Mouse (Mus musculus) bone marrow macrophage, adult 2 months (primary cell): ENCODE measurements at regions not wholly inside any gene's neighbourhood (a gene's known extent, or its start where the extent isn't known, plus 50 kb on each side); places are given as distances from the start of the nearest gene placed in this dataset.

Experiments used
- H3K27ac ChIP-seq: 2 replicates; pipeline ENCODE4 v1.5.1; 2012; ENCODE audit warnings: low read depth, low read length; ENCODE audit not compliant: insufficient read depth
- H3K4me1 ChIP-seq: 2 replicates; pipeline ENCODE4 v1.6.1; 2012; ENCODE audit warnings: low read length; ENCODE audit not compliant: control insufficient read depth, insufficient read depth
- H3K4me3 ChIP-seq: 2 replicates; pipeline ENCODE4 v1.5.1; 2012; ENCODE audit warnings: mild to moderate bottlenecking, low read length, moderate library complexity; ENCODE audit not compliant: insufficient read depth
- CTCF ChIP-seq: IDR thresholded peaks from 2 replicates; pipeline ENCODE4 v1.5.1; 2012; ENCODE audit warnings: low read depth, mild to moderate bottlenecking, low read length, moderate library complexity
- POLR2A ChIP-seq: IDR thresholded peaks from 2 replicates; pipeline ENCODE4 v1.6.1; 2012; ENCODE audit warnings: mild to moderate bottlenecking, low read depth, low read length, borderline replicate concordance

DNA sequence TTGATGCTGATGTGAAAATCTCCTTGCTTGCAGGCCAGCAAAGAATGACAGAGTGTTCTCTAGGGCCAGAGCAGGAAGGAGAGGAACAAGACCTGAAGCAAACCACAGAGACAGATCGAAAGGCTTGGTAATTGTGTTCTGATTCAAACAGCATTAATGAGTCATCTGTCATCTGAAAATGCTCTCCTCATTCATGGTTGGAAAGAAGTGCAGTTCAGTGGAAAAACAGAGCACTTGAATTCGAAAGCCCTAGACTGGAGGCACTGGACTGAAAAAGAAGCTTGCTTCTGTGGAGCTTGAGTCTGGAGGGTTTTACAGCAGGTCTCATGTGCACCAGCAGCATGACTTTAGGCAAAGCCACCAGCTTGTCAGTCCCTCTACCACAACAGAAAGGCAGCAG, 374.3 kb upstream of the B430305J03Rik start:
- TF ChIP-seq POLR2A: no peak
- no peak for TF ChIP-seq CTCF
- H3K27ac ChIP-seq: no peak overlapping the region
- no peaks in the 10 kb centered on the region for H3K4me1 ChIP-seq
- H3K4me3 ChIP-seq: no peak overlapping the region

DNA sequence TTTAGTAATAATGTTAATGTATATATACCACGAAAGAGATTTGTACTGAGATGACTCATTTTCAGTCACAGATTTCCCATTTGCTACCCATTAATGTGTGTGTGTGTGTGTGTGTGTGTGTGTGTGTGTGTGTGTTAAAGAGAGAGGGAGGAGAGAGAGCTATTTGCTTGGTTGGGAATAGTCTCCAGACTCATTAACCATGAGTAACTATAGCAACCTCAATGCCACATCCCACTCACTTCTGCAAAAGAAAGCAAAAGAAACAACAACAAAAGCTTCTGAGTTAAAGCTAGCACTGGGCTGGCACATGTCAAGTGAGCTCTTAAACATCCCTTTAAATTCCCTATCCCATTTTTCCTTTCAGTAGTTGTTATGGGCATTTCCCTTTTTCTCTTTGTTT, 372.8 kb upstream of the B430305J03Rik start:
- H3K4me3 ChIP-seq: no peak overlapping the region
- H3K27ac ChIP-seq: no peak overlapping the region
- no peaks in the 10 kb centered on the region for H3K4me1 ChIP-seq
- TF ChIP-seq POLR2A (no peak), CTCF (no peak)

DNA sequence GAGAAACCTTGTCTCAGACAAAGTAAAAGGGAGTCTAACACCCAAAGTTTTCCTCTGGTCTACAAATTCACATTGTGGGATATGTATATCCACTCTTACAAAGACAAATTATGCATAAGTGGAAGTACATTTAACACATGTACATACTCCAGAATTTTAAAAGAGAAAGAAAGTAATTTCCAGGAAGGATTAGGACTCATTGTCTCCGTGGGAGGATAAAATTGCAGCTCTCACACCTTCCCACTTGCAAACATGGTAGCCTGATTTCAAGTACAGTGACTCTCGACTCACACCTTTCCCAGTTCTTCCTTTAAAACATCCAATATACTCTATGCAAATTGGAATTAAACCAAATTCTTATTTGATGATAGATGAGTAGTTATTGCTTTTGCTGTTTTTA, 351.0 kb upstream of the B430305J03Rik start:
- TF ChIP-seq POLR2A (no peak), CTCF (no peak)
- H3K27ac ChIP-seq: no peak overlapping the region

DNA sequence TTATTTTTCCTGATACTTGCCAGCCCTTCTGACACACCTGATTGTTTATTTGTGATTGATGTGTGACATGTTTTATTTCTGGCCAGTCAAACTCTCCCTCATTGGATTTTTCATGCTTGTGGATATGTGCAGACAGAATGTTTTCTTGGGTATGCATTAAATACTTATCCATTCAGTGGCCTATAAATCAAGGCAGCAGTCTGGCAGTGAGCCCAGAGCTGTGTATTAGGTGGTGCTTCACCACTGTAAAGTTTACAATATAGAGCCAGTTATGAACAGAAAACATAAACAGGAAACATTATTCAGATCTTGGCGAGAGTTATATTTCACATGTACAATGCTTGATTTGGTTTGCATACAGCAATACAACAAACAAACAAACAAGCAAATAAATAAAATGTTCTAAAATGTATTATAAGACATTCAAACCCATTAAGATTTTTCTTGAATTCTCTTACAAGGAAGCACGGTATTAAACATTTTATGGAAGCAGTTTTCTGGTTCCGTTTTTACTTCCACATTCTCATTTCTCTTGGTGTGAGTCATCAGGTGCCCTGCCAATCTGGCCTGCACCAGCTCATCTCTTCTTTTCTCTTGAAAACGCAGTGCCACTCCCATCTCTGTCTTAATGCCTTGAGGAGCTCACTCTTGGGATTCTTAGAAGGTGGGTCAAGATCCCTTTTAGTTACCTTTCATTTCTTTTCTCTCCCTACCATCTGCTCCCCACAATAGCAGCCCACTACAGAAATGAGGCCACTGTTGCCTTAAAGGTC, 322.4 kb upstream of the B430305J03Rik start:
- Histone ChIP-seq H3K27ac (peak overlapping the region; percentile 42; the same call in 1 of the 2 replicates), H3K4me1 (peaks cover 9% of the 10 kb centered on the region), H3K4me3 (no peak overlapping the region)
- TF ChIP-seq CTCF (no peak), POLR2A (no peak)

More for the DNA sequence above, 351.0 kb upstream of the B430305J03Rik start:
- Histone ChIP-seq H3K4me3 (no peak overlapping the region), H3K4me1 (no peaks in the 10 kb centered on the region)

DNA sequence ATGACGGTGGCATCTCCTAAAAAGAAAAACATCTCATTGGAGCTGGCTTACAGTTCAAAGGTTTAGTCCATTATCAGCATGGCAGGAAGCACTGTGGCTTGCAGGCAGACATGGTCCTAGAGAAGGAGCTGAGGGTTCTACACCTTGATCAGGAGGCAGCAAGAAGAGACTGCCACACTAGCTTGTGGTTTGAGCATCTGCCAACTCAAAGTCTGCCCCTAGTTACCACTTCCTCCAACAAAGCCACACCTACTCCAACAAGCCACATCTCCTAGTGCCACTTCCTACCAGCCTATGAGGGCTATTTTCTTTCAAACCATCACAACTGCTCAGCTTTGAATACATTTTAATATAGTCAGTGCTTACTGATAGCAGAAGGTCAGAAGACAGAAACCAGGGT, 305.1 kb upstream of the B430305J03Rik start:
- TF ChIP-seq CTCF (no peak), POLR2A (no peak)
- no peaks in the 10 kb centered on the region for H3K4me1 ChIP-seq
- no peak overlapping the region for H3K4me3 ChIP-seq
- no peak overlapping the region for H3K27ac ChIP-seq

DNA sequence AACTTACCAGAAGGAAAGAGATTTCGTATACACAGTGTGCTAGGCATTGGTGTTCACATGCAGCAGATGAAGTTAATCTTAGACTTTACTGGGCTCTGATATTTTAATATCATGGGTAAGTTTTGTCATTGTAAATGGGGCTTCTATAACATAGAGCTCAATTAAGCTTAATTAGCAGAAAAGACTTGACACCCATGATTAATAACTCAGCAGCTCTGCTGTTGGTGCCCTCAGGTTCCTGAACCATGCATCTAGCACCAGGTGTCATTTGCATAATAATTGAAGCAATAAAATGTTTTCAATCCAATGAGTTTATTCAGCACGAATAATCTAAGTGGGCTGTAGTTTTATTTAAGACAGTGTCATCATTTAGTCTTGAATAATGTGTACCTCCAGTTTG, 290.4 kb upstream of the B430305J03Rik start:
- TF ChIP-seq POLR2A (no peak), CTCF (no peak)
- H3K27ac ChIP-seq: no peak overlapping the region
- peaks cover 2% of the 10 kb centered on the region; the same call in 1 of the 2 replicates for H3K4me1 ChIP-seq
- H3K4me3 ChIP-seq: no peak overlapping the region

DNA sequence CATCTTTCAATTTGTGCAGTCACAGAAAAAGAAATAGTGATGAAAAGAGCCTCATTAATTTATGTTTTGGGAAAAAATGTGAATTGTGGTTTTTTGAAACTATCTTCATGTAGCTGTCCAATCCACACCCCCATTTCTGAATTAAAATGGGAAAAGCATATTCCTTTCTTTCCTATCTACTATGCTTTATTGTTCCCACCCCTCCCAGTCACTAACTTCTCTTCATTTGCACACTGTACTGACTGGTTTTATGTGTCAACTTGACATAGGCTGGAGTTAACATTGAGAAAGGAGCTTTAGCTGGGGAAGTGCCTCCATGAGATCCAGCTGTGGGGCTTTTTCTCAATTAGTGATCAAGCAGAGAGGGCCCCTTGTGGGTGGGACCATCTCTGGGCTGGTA, 262.8 kb upstream of the B430305J03Rik start:
- Histone ChIP-seq H3K4me1 (no peaks in the 10 kb centered on the region), H3K4me3 (no peak overlapping the region), H3K27ac (no peak overlapping the region)
- TF ChIP-seq CTCF: no peak
- no peak for TF ChIP-seq POLR2A

DNA sequence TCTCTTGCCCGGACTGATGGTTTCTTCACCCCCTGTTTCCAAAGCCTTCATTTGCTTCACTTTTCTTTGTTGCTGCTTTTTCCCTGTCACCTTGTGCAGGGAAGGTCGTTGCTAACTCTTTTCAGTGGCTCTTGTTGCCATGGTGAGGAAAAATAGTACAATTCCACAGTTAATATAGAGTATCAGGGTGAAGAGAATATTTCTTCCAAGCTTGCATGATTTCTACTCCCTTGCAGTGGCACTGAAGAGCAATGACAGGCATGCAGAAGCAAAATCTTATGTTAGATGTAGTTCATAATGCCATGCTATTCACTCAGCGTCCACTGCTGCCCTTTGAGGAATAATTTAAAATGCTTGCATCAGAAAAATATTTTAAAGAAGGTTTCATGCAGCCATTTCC, 262.3 kb upstream of the B430305J03Rik start:
- TF ChIP-seq CTCF (no peak), POLR2A (no peak)
- no peak overlapping the region for H3K27ac ChIP-seq
- no peaks in the 10 kb centered on the region for H3K4me1 ChIP-seq
- H3K4me3 ChIP-seq: no peak overlapping the region

- H3K4me1 ChIP-seq: no peaks in the 10 kb centered on the region
- H3K4me3 ChIP-seq: no peak overlapping the region
- TF ChIP-seq CTCF (no peak), POLR2A (no peak)
- H3K27ac ChIP-seq: no peak overlapping the region
These were observed 258.3 kb upstream of the B430305J03Rik start for GRCm38 (mm10) chr3:61623954-61624487.

DNA sequence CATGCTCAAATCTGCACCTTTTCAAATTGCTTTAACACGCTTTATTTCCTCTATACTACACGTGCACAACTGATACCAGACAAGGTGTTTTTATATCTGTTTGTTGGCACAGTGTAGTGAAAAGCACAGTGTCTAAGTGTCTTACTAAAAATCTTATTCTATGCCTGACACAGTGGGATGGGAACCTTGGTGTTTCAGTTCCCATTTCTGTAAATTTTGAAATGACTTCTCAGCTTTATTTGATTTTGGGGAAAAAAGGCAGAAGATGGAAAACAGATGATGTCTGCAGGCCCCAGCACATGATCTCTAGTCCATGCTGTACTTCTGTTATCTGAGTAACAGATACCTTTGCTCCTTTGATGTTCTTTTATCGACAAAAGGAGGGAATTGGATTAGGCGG, 239.7 kb upstream of the B430305J03Rik start:
- Histone ChIP-seq H3K4me3 (no peak overlapping the region), H3K4me1 (peaks cover 7% of the 10 kb centered on the region), H3K27ac (peak overlapping the region; percentile 30; the same call in 1 of the 2 replicates)
- TF ChIP-seq POLR2A (no peak), CTCF (no peak)

DNA sequence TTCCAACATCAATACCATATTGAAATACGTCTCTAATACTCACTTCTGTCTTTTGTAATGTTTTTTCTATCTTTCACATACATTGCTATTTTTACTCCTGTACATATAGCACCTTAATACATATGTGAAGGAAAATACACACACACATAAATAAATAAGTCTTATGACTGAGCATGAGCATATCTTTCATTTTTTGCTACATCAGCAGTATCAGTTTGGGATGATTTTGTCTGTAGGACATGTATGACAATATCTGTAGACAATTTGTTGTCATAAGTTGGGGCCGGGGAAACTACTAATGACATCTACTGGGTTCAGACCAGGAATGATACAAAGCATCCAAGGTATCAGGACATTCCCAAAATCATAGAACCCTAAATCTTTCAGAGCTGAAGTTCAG, 237.1 kb upstream of the B430305J03Rik start:
- Histone ChIP-seq H3K4me3 (no peak overlapping the region), H3K27ac (no peak overlapping the region), H3K4me1 (peaks cover 7% of the 10 kb centered on the region)
- TF ChIP-seq CTCF (no peak), POLR2A (no peak)
